Mouse (Mus musculus) CD8-positive naive resting alpha-beta T cell, adult 2 months (primary cell): ENCODE data around the gene Hapln1.

Experiments used
- DNase-seq, 2 experiments: peaks; one replicate each; pipeline ENCODE4 v3.0.0; 2022; ENCODE audit warnings: low read depth in 2 of 2, low spot score in 2 of 2

Hapln1 gene

GRCm38 (mm10) chr13:89597354-89597753 is 57.8 kb downstream of the Hapln1 start:
- no peak for DNase-seq

GRCm38 (mm10) chr13:89600466-89600865 is 60.9 kb downstream of the Hapln1 start:
- DNase-seq: no peak

- DNase-seq: no peak
Measured at GRCm38 (mm10) chr13:89603336-89603735, 63.7 kb downstream of the Hapln1 start.

- DNase-seq: no peak
Measured at GRCm38 (mm10) chr13:89607399-89607798, 67.8 kb downstream of the Hapln1 start.

- DNase-seq: no peak
Measured at GRCm38 (mm10) chr13:89619064-89619463, 79.5 kb downstream of the Hapln1 start.

GRCm38 (mm10) chr13:89634137-89634683 is 94.6 kb downstream of the Hapln1 start:
- no peak for DNase-seq

GRCm38 (mm10) chr13:89637012-89637411 is 97.4 kb downstream of the Hapln1 start:
- no peak for DNase-seq

GRCm38 (mm10) chr13:89645589-89645988 is 106.0 kb downstream of the Hapln1 start:
- no peak for DNase-seq

GRCm38 (mm10) chr13:89652773-89653172 is 113.2 kb downstream of the Hapln1 start:
- DNase-seq: no peak

- no peak for DNase-seq
Measured at GRCm38 (mm10) chr13:89653279-89653678, 113.7 kb downstream of the Hapln1 start.

GRCm38 (mm10) chr13:89657046-89657445 is 117.5 kb downstream of the Hapln1 start:
- DNase-seq: no peak
